Mouse (Mus musculus): Measurements from ENCODE around the gene Sel1l. TPM values are rescaled to one million over a fixed set of nuclear protein-coding genes. Genes with fewer than 3 reads are reported as not detected.
A peak's percentile ranks its signal among the peaks of the same experiment; 100 is the strongest.

Gene Sel1l
- total RNA-seq, 2 experiments from 2014 or later: 132 to 138 TPM

GRCm38 (mm10) chr12:91780531-91780930, 68.4 kb downstream of the Sel1l start:
- DNase-seq (ENCODE audit: low spot score in 2 of 2): no peak

- peak; percentile 82 to 86 for DNase-seq (ENCODE audit: low spot score in 2 of 2)
Measured at GRCm38 (mm10) chr12:91779004-91779365, 70.0 kb downstream of the Sel1l start.

GRCm38 (mm10) chr12:91778211-91779003, 70.5 kb downstream of the Sel1l start:
- peak; percentile 78 to 85 for DNase-seq (ENCODE audit: low spot score in 2 of 2)

- no peak for DNase-seq (ENCODE audit: low spot score in 2 of 2)
Measured at GRCm38 (mm10) chr12:91776342-91776741, 72.6 kb downstream of the Sel1l start.

GRCm38 (mm10) chr12:91774811-91775284, 74.1 kb downstream of the Sel1l start:
- no peak for DNase-seq (ENCODE audit: low spot score in 2 of 2)

- no peak for DNase-seq (ENCODE audit: low spot score in 2 of 2)
Measured at GRCm38 (mm10) chr12:91768871-91769270, 80.1 kb downstream of the Sel1l start.

- DNase-seq (ENCODE audit: low spot score in 2 of 2): no peak
Measured at GRCm38 (mm10) chr12:91768176-91768575, 80.8 kb downstream of the Sel1l start.

- peak in 1 of 2 experiments; percentile 54 for DNase-seq (ENCODE audit: low spot score in 2 of 2)
Measured at GRCm38 (mm10) chr12:91766338-91767107, 82.4 kb downstream of the Sel1l start.

- DNase-seq (ENCODE audit: low spot score in 2 of 2): no peak
Measured at GRCm38 (mm10) chr12:91765504-91765903, 83.5 kb downstream of the Sel1l start.

- DNase-seq (ENCODE audit: low spot score in 2 of 2): no peak
Measured at GRCm38 (mm10) chr12:91765054-91765453, 83.9 kb downstream of the Sel1l start.

- no peak for DNase-seq (ENCODE audit: low spot score in 2 of 2)
Measured at GRCm38 (mm10) chr12:91764471-91764870, 84.5 kb downstream of the Sel1l start.

- DNase-seq (ENCODE audit: low spot score in 2 of 2): no peak
Measured at GRCm38 (mm10) chr12:91759836-91760235, 89.1 kb downstream of the Sel1l start.

GRCm38 (mm10) chr12:91757854-91758562, 90.9 kb downstream of the Sel1l start:
- DNase-seq (ENCODE audit: low spot score in 2 of 2): no peak

GRCm38 (mm10) chr12:91756562-91757166, 92.3 kb downstream of the Sel1l start:
- DNase-seq (ENCODE audit: low spot score in 2 of 2): no peak

Small RNAs within 50 kb of the gene (microRNA-seq; reads per million reads assigned to microRNA genes)
- 0 reads per million in 2 experiments for gene Gm22015

Other genes starting within 250 kb of the Sel1l start
- 10 to 100 TPM; 28.8 to 33.1 TPM for gene Ston2, start 60.8 kb downstream of the Sel1l start, total RNA-seq (2021)